Mouse (Mus musculus): ENCODE data around the gene Sec63. TPM values are rescaled to one million over a fixed set of nuclear protein-coding genes. Genes with fewer than 3 reads are reported as not detected.

The Sec63 gene
- 14.1 and 19.8 TPM in 2 replicates for polyA plus RNA-seq (2015; fragmentation: Nextera tagmentation; extraction: Ambion mirVana)

DNA sequence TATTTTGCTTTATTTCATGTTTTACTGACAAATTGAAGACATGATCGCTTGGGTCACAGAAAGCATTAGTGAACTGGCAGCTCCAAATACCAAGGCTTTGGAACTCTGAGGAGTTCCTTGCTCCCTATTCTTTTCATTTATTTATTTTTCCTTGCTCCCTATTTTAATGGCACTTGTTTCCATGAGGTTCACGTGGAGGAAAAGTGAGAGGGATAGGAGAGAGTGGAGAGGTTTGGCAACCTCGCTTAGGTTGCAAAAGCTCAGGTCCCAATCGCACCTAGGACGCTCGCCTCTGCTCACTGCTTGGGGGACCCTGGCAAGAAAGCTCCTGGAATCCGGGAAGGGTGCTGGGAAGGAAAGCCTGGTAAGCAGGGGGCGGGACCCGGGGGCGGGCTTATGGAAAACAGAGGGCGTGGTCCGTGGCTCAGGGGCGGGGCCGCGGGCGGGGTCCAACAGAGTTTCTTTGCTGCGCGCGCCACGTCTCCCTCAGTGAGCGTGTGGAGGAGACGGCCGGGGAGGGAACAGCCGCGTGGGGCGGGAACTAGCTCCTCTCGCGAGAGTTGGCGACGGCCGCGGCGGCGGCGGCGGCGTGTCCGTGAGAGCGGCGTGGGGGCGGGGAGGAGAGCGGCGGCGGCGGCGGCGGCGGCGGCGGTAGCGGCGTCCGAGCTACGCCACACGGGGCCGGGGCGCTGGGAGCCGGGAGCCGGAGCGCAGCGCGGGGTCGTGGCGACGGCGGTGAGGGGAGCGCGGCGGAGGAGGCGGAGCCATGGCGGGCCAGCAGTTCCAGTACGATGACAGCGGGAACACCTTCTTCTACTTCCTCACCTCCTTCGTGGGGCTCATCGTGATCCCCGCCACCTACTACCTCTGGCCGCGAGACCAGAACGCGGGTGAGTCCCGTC, at the start of gene Sec63:
Sec63 (plus strand) TSS at position 498 of the 902 bp plus-strand sequence.

DNA sequence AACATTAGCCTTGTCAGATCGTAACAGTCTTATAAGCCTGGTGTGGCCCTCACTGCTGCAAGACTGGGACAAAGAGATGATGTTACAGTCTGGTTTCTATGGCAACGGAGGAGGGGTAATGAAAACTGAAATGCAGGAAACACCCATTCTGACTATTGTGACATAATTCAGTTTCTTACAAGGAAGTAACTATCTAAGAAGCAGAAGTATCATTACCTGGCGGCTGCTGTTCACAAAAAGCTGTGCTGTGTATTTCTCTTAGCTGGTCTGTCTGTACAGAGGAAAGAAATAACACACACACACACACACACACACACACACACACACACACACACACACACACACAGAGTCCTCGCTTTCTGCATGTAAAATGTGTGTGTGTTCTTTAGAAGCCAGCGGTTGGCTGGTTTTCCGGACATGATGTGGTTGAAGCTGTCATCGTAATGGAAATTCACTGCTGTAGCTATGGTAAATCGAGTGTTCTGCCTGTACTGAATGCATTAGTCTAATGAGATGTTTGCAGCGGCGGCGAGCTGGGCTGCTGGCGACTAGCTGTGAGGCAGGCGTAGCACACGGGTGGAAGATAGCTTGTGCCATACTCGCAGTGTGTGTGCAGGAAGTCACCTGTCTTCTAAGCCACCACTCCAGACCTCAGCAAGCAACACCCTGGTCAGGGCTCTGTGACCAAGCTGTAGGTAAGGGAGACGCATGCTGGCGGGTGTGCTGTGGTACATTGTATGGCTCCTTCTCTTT, 99.0 kb downstream of the Sec63 start, which contains the start of gene Scml4:
Scml4 (plus strand) TSS at position 212 of the 753 bp plus-strand sequence.

Other genes with a start within 250 kb of the Sec63 start
- not detected in 2 replicates for gene Nr2e1, start 177.9 kb upstream of the Sec63 start, polyA plus RNA-seq (2015; fragmentation: Nextera tagmentation; extraction: Ambion mirVana)
- gene Ostm1, start 177.7 kb upstream of the Sec63 start, polyA plus RNA-seq (2015; fragmentation: Nextera tagmentation; extraction: Ambion mirVana) = 22.6 and 30.7 TPM in 2 replicates
- gene Scml4, start 98.9 kb downstream of the Sec63 start, polyA plus RNA-seq (2015; fragmentation: Nextera tagmentation; extraction: Ambion mirVana) = 4.1 and 5.0 TPM in 2 replicates

Data from adrenal gland, postnatal 0 days (tissue).